Mouse (Mus musculus) WW6 (cell line): ENCODE measurements at regions not wholly inside any gene's neighbourhood (a gene's known extent, or its start where the extent isn't known, plus 50 kb on each side); places are given as distances from the start of the nearest gene placed in this dataset.

ENCODE experiments used
- DNase-seq: peaks from one replicate; pipeline ENCODE4 v3.0.0-alpha.2; 2013; ENCODE audit warnings: low read depth, low spot score

DNA sequence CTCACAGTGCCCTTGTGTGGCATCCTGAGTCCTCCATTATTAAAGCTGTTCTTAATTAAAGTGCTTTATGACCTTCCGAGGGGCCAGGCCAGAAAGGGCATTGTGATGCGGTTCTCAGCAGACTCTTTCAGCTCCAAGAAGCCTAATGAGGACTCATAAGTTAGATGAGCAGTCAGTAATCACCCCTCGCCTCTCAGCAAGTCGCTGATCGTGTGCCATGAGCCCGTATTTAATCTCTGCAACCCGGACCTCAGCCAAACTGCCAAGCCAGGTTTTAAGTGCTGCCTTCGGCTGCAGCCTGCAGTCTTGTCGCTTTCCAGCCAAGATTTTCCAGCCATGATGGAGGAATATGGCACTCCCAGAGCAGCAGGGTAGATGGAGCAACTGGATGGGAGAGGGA, 56.1 kb upstream of the Rbfox1 start:
- no peak for DNase-seq

DNA sequence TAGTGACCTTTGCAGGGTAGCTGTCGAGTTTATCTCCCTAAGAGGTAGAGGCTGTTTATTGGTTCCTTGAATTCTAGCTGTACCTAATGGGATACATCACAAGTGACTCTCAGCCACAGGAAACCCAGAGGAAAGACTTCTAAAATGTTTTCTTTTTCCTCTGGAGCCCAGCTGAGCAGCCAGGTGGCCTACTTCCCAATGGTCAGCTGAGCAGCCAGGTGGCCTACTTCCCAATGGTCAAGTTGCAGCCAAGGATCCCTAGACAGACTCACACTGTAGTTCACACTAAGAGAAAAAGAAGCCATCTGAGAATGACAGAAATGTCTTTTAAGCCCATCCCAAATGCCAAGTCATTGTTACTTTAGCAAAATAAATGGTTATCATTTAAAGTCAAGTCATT, 61.8 kb upstream of the Rbfox1 start:
- DNase-seq, result no peak

DNA sequence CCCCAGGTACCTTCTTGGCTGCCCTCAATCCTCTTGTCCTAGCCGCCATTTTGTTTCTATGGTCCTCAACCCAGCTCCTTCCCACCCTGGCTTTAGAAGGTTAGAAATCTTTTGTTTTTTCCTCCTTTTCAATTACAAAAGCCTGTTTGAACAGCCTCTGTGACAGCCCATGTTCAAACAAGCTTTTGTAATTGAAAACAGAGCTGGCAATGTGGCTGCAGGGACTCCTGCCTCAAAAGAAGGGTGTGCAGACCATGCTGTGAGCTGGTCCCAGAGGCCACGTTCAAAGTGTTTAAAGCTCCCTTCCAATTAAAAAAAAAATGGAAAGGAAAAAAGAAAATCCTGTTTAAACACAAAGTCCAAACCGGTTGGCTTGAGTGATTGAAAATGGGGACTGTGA, 68.0 kb upstream of the Rbfox1 start:
- DNase-seq, result no peak

DNA sequence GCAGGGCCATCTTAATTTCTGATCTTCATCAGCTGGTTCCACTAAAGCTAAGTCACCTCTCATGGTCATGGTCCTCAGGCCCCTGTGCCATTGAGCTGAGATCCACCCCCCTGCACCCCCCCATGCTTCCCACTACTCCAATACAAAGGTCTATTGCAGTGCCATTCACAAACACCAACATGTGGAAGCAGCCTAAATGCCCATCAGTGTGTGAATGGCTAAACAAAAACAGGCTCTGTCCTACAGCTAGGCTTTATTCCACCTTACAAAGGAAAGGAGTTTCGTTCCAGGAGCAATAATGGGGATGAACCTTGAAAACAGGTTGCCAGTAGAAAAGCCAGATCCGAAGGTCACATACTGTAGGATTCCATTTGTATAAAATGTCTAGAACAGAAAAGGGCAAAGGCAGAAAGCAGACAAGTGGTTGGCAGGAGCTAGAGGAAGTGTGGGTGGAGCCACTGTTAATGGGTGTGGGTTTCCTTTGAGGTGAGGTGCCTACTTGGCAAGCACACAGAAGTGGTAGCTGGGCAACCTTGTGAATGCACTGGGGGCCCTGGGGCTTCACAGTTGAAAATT, 72.8 kb upstream of the Rbfox1 start:
- DNase-seq, result no peak

DNA sequence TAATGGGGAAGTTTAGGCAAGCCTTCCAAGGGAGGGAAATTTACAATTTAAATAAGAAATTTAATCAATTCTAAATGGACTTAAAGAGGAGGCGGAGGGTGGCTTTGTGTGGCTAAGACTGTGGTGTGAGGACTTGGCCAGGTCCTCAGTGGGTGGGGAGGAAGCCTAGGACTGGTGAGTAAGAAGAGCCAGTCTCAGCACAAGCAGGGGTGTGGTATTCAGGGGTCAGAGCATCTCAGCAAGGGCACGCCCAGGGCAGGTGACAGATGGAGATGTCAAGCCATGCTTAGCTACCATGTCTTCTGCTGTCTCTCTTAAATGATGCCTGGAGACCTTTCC, 73.5 kb upstream of the Rbfox1 start:
- no peak for DNase-seq

DNA sequence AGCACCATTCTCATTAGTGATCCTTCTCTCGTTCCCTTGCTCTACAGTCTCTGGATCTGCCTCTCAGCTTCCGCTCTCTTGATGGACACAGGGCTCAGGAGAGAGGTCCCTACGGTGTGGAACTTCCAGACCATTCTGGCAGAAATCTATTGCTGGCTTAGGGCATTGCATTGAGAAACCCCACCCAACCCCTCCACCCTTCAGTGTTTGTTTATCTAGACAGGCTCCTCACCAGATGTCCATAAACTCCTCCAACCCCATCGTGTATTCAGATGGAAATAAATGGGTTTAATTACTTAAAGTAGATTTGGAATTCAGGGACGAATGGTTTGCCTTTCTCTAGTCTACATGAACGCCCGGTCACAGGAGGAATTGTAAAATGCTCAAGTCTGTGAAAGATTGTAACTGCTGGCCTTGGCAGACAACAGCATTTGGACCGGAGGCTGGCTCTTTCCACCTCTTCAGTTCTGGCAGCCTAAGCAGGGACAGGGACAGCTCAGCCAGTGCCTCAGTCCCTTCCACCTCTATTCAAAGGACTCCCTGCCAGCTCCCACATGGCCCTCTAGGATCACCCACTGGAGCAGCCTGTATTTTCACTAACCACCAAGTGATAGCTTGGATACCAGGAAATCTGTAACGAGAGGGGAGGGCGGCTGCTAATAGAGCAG, 74.0 kb upstream of the Rbfox1 start:
- no peak for DNase-seq

DNA sequence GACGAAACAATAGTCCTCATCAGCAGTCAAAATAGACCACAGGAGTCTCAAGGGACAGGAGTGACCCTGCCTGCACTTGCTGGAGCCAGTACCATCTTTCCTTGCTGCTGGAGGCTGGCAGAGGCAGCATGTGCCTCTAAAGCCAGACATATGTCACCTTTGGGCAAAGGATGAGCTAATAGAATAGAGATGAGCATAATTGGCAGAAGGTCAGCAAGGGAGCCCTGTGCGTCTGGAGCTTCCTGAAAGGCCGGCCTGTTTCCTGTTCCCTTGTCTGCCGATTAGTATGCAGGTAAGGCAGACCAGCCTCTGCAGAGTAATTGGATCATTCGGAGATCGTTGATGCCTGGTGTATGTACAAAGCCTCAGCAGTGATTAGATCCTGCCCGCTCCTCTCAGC, 87.0 kb upstream of the Rbfox1 start:
- no peak for DNase-seq

DNA sequence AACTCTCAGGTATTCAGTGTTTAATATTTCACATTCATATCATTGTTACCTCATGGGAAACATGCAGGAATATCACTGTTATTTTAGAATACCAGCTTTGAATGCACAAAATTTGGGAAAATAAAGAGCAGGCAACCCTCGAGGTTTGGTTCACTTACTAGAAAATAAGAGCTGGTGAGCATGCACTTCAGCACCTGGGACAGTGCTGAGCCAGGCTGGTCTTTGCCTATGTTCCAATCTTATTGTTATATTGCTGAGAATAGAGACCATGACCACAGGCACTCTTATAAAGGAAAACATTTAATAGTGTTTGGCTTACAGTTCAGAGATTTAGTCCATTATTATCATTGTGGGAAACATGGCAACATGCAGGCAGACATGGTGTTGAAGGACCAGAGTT, 92.9 kb upstream of the Rbfox1 start:
- DNase-seq, result no peak

DNA sequence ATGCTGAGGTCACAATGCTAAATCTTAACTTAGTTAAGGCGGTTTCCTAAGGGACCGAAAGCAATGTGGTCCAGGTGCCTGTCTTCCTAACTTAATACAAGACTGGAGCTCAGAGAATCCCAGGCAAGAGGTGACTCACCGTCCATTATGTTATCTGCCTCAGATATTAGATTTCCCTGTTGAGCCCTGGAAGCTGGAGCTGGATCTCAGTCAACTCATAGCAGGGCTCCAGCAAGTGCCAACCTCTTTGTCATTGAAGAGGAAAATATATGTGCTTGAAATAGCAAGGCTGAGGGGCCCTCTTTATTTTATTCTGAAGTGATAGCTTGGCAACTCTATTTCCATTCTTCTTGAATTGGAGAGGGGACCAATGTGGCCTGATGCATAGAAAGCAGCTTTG, 95.0 kb upstream of the Rbfox1 start:
- DNase-seq, result no peak

DNA sequence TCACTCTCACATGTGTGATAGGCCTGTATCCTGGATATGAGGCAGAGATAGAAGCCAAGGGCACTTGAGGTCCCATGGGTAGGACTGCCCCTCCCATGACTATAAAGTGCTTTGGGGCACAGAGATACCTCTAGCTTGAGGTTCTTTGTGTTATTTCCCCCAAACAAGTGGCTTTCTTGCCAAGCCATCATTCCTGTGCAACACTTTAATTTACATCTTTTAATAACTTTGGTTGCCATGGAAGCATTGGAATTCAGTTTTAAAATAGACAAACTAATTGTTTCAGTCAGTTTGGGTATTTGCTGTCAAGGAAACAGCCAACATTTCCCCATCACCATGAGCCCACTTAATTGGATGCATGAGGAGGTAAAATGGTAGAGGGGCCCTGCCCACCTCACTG, 97.9 kb upstream of the Rbfox1 start:
- no peak for DNase-seq

DNA sequence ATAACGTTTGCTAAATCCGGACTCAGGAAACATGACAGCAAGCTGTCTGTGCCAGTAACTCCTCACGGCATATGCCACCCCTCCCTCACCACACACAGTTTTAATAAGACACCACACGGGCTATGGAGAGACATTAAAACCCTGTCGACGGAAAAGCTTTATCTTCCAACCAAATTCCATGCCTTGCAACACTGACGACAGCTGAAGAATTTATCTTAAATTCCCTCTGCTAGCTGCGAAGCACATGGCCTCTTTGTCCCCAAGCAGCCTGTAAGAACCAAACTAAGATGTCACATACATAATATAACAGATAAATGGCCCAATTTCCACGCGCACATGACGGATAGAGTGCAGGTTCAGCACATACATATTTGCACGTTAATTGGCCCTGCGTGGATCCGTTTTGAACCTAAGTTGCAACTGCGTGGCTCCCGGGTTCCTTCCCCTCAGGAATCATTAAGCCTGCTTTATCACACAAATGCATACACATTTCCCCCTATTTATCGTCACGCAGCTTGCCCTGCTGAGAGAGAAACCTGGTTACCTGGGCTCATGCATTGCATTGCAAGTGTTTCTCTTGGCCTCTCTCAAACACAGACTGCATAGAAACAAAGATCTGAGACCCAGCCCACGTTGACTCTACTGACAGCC, 118.3 kb upstream of the Rbfox1 start:
- DNase-seq, result no peak

DNA sequence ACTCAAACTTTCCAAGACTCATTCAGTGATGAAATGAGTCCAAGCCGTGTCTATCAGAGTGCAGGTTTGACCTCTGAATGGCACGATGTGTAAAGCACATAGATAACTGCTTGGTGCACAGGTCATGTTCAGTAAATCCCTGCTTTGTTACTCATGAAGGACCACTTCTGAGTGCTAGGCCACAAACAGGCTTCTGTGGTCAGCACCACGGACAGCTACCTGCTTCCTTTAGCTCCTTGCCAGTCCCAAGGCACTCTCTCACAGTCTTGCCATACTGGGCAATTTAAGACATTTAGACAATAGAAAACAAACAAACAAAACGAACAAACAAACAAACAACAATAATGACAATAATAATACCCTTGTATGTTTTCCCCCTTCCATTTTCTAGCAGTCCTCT, 120.0 kb upstream of the Rbfox1 start:
- peak; percentile 3 for DNase-seq

DNA sequence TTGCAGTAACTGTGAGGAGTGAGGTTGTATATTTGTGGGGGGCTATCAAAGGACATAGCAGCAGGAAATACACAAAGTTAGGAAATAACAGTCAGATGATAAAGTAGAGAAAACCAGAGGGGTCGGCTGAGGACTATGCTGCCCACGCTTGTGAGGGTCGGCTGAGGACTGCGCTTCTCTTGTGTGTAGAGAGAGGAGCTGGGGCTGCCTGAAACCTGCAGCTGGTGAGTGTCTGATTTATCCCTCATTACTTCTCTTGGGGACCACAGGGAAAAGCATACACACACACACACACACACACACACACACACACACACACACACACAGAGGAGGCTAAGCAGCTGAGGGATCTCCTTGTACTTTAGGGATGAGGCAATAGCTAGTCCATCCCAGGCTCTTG, 124.3 kb upstream of the Rbfox1 start:
- DNase-seq, result no peak

DNA sequence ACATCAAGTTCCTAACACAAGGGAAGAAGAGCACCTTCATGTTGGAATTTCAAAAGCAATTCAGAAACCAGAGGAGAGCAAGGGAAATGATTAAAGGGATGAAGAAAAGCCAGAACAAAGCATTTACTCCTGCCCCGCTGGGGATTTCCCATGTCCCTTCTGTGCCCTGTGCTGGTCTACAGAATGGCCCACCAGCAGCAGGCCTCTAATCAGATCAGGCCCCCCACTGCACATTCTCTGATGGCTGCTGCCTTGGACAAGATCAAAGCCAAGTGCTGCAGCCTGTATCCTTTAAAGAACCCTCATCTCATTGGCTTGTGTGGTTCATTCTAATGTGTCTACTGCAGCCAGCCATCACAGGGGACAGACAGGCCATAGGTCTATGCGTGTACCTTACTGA, 126.1 kb upstream of the Rbfox1 start:
- DNase-seq, result no peak

DNA sequence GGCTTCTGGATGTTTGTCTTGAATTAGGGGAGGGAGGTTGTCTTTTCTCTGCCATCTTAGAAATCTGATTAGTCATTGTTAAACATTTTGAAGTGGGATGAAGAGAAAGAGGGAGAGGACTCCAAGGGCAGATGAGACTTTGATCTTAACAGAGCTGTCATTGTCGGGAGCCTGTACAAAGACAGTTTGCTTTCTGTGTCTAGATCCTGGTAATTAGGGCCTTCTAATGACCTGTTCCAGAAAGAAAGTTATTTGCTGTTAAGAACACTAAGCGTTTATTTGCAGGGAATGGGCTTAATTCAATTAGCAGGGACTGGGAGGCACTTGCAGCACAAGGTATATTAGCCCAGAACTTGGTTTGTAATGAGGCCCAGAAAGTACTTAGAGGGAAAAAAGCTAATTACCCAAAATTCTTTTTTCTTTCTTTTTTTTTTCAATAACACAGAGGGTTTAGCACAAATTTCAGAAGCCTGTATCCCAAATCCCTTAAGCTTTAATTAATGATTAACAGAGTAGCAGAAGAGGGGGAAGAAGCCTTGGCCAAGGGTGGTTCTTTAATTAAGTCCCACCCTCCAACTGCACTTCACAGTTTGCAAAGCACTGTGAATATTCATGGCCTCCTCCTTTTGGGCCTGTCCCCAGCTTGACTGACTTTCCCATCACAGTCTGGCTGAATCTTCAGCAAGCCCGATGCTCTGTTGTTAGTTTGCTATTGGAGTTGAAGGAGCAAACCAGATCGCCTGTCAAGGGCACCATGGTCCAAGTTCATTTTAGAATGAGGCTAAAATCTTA, 142.2 kb upstream of the Rbfox1 start:
- DNase-seq, result no peak

DNA sequence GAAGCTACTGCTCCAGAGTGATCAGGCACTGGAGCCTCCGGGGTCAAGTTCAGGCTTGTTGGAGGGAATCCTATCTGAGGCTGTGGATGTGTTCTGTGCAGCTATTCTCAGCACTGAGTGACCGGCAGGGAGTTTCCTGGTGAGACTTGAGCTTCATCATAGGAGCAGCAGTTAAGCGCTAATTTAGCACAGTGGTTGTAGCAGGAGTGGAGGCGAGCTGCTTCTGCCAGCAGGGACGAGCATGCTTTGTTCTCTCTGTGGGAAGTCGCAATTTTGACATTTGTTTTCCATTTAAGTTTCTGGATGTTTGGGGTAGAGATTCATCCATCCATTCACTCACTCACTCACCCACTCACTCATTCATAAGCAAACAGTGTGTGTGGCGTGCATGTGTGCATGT, 144.4 kb upstream of the Rbfox1 start:
- no peak for DNase-seq

DNA sequence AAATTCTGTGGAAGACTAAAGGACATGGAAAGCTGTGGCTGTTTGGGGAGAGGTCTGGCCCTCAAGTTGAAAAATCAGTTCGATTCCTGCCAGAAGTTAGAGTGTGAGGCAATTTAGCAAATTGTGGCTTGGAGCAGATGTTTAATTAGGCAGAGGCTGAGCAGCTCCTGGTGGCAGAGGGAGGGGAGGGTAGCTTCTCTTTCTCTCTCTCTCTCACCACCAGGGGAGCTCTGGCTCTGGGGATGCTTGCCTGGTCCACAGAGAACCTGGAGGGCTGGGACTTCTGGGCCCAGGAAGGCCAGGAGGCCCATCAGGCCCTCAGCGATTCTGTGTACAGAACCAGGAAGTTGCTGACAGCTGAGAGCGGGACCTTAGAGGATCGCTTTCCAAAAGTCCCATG, 151.5 kb upstream of the Rbfox1 start:
- no peak for DNase-seq

DNA sequence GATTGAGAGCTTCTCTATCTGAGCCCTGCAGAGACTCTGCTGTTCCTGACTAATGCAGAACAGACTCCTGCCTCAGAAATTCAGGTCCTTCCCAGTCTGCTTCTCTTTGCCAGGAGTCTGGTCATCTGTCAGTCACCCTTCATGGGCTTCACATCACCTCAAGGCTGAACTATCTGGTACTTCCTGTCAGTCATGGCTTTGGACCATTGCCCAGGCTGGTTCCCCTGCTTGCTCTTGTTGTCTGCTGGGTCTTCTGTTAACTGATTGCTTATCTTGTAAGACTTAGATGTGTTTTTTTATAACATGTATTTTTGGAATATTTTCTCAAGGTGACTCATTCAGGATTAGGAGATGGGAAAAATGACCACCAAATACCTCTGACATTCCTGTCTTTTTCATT, 162.6 kb upstream of the Rbfox1 start:
- no peak for DNase-seq

DNA sequence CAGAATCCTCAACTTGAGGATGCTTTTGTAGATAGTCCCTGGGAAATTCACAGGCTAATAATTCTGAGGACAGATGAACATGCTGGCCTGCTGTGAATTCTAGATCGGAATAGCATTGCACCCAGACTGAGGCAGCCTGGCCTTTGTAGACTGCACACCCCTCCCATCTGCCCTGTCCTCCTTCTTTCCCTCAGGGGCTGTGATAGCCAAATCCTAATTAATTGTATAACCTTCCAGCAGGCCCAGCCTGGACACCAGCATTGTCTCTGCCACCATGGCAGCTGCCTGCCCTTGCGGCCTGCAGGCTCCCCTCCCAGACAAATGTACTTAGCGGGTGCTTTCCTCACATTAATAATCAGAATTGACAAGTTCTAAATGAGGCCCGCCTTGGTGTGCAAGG, 171.7 kb upstream of the Rbfox1 start:
- DNase-seq, result no peak

DNA sequence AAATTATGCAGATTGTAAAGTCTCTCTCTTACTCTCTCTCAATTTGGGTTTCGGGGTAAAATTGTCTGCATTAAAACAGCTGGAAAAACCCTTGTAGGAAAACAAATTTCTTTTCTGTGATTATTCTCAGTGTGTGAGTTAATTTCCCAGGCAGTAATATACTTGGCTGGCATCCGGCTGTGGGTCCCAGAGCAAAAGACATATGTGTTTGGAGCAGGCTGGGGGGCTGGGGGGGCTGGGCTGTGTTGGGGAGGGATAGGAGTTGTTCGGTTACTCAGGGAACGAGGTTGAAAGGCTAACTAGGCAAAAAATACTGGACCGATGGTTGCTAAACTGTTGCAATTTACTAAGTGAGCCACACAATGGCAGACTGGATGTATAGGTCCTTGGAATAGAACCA, 175.3 kb upstream of the Rbfox1 start:
- no peak for DNase-seq

DNA sequence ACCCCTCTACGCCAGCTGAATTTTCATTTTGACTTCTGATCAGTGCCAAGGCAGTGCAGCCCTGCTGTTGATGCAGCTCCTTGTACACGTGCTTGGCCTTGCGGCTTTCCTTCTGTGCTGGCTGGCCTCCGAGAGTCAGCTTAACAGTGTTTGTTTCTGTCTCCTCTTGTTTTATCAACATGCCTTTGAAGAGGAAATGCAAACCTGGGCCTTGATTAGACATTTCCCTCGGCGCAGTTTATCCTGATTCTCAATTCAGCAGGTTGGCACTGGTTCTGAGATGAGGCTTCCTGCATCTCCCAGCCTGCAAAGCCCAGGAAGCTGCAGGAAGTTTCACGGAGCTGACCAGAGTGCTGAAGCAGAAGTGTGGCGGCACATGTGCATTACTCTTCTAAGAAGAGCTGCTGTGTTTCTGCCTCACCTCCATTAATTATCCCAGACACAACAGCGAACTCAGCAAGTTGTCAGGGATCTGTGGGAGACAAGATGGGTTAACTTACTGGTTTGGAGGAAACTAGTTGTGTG, 184.4 kb upstream of the Rbfox1 start:
- peak; percentile 28 for DNase-seq

DNA sequence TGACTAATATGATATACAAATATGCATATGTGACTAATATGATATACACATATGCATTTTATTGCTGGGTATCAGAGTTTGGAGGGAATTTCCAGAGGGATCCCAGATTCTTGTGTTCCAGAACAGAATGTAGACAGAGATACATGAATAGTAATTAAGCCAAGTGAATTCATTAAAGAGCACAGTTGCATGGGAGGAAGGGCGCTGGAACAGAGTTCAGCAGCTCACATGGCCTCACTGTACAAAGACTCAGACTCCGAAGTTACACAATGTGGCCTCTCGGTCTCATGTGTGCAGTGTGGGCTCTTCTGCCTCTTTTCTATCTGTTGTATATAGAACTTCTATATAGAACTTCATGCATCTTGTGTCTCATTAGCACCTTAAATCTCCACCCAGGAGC, 196.8 kb upstream of the Rbfox1 start:
- no peak for DNase-seq
